In genomic region chr11:54646420-54646819, GRCm38 (mm10) we compare ENCODE assay signal across 25 mouse cellular contexts.
DNase-seq lines count a peak whose midpoint lies in the region; ATAC-seq and TF ChIP-seq lines count a peak whose summit lies in the region.
"Had no signal": no experiment of that assay in that cellular context is flagged by ENCODE, and none has a peak within 500 bp of the region (broad histone marks: within the 10 kb centered on the region; RNA-seq: fewer than 3 reads in every experiment).

No protein-coding gene starts in this region.

- H3K27ac ChIP-seq in forebrain, postnatal 0 days (ENCODE audit: low read depth, low read length), result no peak overlapping the region
- no peak overlapping the region for H3K27ac ChIP-seq in forebrain, embryonic 10.5 days
- no peak overlapping the region for H3K27ac ChIP-seq in left cerebral cortex, adult 2 months
- H3K27ac ChIP-seq: forebrain, embryonic 15.5 days; heart, embryonic 15.5 days; kidney, postnatal 0 days; limb, embryonic 12.5 days; neural tube, embryonic 13.5 days; stomach, embryonic 15.5 days had no signal

- H3K4me3 ChIP-seq in forebrain, postnatal 0 days (ENCODE audit: low read depth, low read length), result no peak overlapping the region
- H3K4me3 ChIP-seq in forebrain, embryonic 10.5 days, result no peak overlapping the region
- no peak overlapping the region for H3K4me3 ChIP-seq in left cerebral cortex, adult 2 months
- H3K4me3 ChIP-seq: forebrain, embryonic 15.5 days; heart, embryonic 15.5 days; limb, embryonic 12.5 days; neural tube, embryonic 13.5 days; stomach, embryonic 15.5 days had no signal

- DNase-seq in forebrain, postnatal 0 days, result no peak
- DNase-seq in forebrain, embryonic 10.5 days (ENCODE audit: extremely low spot score, low spot score), result no peak
- no peak for DNase-seq in left cerebral cortex, adult 2 months (ENCODE audit: extremely low spot score in 1 of 2, low spot score in 2 of 2)
- no peak for DNase-seq in left cerebral cortex, postnatal 25 days (ENCODE audit: low spot score in 2 of 2)
- DNase-seq in A20 (ENCODE audit: low read depth, low spot score) (peak; percentile 14), R1 (ENCODE audit: low read depth, low spot score) (peak; percentile 60)
- no peak for DNase-seq in retina, embryonic 14.5 days (ENCODE audit: low spot score)
- DNase-seq: adrenal gland, postnatal 10 days; cerebellum, adult 8-10 months; cerebellum, postnatal 36 days; kidney, adult 8-10 months; kidney, postnatal 4 days; layer of hippocampus, adult 9-11 months; liver, postnatal 0 days; right cerebral cortex, postnatal 14 days; thymus, postnatal 25 days had no signal

- intact Hi-C loops in left cerebral cortex, adult 2 months (cut with DNase I), result no loop called here
- intact Hi-C loops in left cerebral cortex, postnatal 25 days (cut with DNase I), result no loop called here

- H3K9me3 ChIP-seq in forebrain, postnatal 0 days (ENCODE audit: low read length), result no peaks in the 10 kb centered on the region
- no peaks in the 10 kb centered on the region for H3K9me3 ChIP-seq in forebrain, embryonic 10.5 days
- H3K9me3 ChIP-seq: forebrain, embryonic 15.5 days; heart, embryonic 15.5 days; limb, embryonic 12.5 days; neural tube, embryonic 13.5 days; stomach, embryonic 15.5 days had no signal

- no peaks in the 10 kb centered on the region for H3K27me3 ChIP-seq in forebrain, postnatal 0 days (ENCODE audit: insufficient read depth, low read length)
- no peaks in the 10 kb centered on the region for H3K27me3 ChIP-seq in forebrain, embryonic 10.5 days (ENCODE audit: poor library complexity, severe bottlenecking)
- H3K27me3 ChIP-seq: forebrain, embryonic 15.5 days; heart, embryonic 15.5 days; limb, embryonic 12.5 days; neural tube, embryonic 13.5 days; stomach, embryonic 15.5 days had no signal

- no peak for ATAC-seq in forebrain, postnatal 0 days
- ATAC-seq in erythroblast, adult 5-6 weeks (replicated peaks; ENCODE audit: low FRiP score, poor library complexity, severe bottlenecking), result no peak
- ATAC-seq: forebrain, embryonic 15.5 days; hindbrain, embryonic 16.5 days; liver, postnatal 0 days had no signal

- no peak overlapping the region for H3K9ac ChIP-seq in forebrain, postnatal 0 days
- H3K9ac ChIP-seq: forebrain, embryonic 15.5 days; heart, embryonic 15.5 days; limb, embryonic 12.5 days; liver, postnatal 0 days; neural tube, embryonic 13.5 days; stomach, embryonic 15.5 days had no signal

- TF ChIP-seq CTCF in forebrain, postnatal 0 days (IDR thresholded peaks at IDR 0.05; ENCODE audit: low read depth), result 0 out of 2 replicates have a peak, but pooled peaks have one; percentile 14
- TF ChIP-seq CTCF in left cerebral cortex, adult 2 months (IDR thresholded peaks at IDR 0.05), result peak; percentile 20; the same call in 1 of the 2 replicates

- peaks cover 13% of the 10 kb centered on the region; the same call in 1 of the 2 replicates for H3K36me3 ChIP-seq in forebrain, postnatal 0 days (ENCODE audit: insufficient read depth)
- H3K36me3 ChIP-seq in forebrain, embryonic 10.5 days (replicated peaks), result peaks cover 30% of the 10 kb centered on the region

- H3K4me2 ChIP-seq in forebrain, postnatal 0 days (ENCODE audit: low read depth), result no peak overlapping the region
- H3K4me2 ChIP-seq: forebrain, embryonic 15.5 days; heart, embryonic 15.5 days; limb, embryonic 12.5 days; midbrain, embryonic 11.5 days; neural tube, embryonic 13.5 days; stomach, embryonic 15.5 days had no signal

- WGBS in forebrain, postnatal 0 days, result 97% methylated on average over 4 of the region's 4 CpGs
- WGBS in forebrain, embryonic 10.5 days, result 90% methylated on average over 4 of the region's 4 CpGs

- H3K4me1 ChIP-seq in forebrain, postnatal 0 days (ENCODE audit: insufficient read depth), result no peaks in the 10 kb centered on the region
- no peaks in the 10 kb centered on the region for H3K4me1 ChIP-seq in forebrain, embryonic 10.5 days
- H3K4me1 ChIP-seq: forebrain, embryonic 15.5 days; heart, embryonic 15.5 days; limb, embryonic 12.5 days; neural tube, embryonic 13.5 days; stomach, embryonic 15.5 days had no signal

Comparison
In these comparisons a context has a peak if more than half of its experiments do, and no peak if none do; other contexts are left out.
1. DNase-seq: peak in A20 (single experiment) and R1 (single experiment); none in forebrain, postnatal 0 days (single experiment), forebrain, embryonic 10.5 days (single experiment), left cerebral cortex, adult 2 months (0 of 2), left cerebral cortex, postnatal 25 days (0 of 2) and retina, embryonic 14.5 days (single experiment).